Mouse (Mus musculus): ENCODE results near the gene Adamts6.

Gene Adamts6

DNA sequence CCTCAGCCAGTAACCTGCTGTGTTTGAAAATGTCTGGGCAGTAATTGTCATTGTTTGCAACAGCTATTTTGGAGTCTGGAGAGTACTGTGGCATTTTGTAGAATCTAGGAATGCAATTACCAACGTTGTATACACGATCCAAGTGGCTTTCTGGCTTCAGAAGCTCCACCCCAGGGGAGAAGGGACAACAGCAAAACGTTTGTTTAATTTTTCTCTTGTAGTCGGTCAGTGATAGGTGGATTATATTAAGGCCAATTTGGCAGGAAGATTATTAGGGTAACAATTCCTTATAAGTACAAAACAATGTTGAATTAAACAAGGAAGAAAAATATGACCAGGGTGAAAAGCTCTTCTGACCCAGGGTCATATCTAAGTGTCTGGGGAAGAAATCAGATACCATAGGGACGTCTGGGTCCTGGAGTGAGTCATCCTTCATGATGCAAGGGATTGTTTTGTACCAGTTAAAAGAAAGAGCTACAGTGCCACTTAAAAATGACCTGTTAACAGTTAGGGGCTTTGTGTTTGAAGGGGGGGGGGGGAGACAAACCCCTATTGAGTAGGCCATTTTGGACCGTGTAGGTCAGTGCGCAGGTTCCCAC lies 229.2 kb downstream of the Adamts6 start:
- DNase-seq (ENCODE audit: low read depth) = no peak

DNA sequence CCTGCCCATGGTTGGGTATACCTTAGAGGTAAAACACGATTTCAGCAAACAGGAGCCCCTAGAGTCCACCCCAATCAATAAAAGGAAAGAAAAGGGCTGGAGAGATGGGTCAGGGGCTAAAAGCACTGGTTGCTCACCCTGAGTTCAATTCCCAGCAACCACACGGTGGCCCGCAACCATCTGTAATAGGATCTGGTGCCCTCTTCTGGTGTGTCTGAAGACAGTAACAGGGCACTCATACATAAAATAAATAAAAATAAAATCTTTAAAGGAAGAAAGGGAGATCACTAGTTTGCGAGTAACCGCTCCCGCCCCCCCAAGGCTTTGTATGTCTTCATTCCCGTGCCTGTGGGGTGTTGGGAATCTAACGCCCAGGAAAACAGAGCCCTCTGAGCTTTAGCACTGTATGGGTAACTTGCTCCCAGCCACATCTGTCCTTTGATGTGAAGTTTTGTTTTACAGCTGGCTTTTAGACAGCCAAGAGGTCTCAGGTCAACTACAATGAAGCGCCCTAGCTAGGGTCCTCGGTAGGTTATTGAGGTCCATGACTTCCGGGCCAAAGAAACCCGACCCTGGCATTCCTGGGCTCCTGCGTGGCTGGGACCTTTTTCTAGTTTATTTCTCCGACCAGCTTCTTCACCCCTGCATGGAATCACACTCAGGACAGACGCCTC lies 230.1 kb downstream of the Adamts6 start:
- DNase-seq (ENCODE audit: low read depth) = no peak

DNA sequence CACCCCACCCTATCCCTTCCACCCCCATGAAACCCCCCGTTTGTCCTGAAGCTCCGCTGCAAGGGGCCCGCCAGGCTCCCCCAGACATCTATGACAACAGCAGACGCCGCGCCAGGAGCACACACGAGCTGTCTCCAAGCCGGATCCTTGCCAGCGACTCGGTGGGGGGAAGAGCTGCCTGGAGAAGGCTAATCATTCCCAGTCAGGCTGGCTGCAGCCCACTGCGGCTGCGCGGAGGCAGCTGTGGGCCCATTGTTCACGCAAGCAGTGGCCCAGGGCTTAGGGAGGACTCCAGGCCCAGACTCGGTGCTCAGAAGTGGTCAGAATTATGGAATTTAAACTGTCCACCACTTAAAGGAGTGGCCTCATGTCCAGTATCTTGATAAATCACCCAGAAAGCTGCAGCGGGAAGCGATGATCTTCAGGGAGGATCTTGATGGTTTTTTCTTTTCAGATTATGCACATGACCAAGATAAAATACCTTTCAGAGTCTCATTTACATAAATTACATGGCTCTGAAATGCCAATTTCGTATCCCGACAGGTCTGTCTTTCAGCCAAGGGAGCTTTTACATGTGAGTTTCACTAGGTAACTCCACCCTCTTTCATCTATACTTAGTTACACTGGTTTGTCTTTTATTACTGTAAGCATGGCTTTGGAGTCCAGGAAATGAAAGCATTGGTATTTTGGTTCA lies 230.8 kb downstream of the Adamts6 start:
- no peak for DNase-seq (ENCODE audit: low read depth)

DNA sequence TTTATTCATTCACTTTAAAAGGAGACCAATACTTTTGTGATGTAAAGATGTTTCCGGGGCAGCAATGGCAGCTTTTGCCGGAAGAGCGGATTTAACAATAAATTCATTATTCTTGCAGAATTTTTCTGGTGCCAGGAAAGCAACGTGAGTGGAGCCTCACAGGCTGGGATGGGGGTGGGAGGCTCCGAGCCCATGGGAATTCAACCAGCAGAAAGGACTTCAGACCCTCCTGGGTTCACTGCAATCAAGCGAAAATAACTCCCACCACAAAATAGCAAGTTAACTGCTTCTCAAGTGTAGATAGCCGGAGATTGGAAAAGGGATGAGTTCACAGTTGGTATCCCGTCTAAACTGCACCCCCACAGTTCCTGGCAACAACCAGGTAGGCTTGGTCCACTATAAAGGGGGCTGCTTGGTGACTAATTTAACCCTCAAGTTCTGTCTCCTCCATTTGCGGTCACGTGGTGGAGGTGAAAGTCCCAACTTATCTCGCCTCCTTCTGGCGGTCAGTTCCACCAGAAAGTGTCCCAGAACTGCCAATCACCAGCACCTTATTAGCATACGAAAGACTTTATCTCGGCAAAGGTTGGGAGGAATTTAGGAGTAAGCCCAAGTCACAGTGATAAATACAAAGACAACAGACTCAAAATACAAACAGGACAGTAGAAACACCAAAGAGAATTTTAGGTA lies 231.5 kb downstream of the Adamts6 start:
- DNase-seq (ENCODE audit: low read depth) = no peak

DNA sequence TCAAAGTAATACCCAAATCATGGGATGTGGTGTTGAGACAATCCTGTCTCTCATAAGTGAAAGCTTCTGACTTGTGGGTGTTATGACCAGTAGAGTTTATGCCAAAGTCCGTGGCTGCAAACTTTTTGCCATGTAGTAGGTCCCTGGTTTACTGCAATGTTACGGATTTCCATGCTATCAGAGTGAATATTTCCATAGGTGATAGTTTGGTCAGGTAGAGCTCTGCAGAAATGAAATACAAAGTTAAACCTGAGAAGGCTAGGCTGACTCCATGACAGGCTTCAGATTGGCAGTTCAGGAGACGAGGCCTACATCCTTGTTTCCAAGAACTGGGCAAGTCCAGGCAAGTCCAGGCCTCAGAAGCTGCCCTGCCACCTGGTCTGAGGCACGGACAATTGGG lies 232.3 kb downstream of the Adamts6 start:
- DNase-seq (ENCODE audit: low read depth) = no peak

DNA sequence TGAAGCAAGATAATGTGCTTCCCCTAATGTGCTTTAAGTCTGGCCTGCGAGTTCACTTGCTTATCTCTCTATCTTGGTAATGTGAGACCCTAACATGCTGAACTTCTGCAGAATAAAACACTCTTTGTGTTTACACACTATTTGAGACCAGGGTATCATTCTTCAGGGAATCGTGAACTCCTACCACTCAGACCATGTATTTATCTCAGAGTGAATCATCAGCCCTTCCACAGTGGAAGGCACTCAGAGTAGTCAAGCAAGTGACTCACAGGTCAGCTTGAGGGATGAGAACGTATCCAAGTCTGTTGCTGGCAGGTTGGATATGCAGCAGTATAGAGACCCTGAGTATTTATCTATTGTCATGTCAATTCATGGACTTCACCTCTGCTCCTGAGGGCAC lies 232.8 kb downstream of the Adamts6 start:
- no peak for DNase-seq (ENCODE audit: low read depth)

DNA sequence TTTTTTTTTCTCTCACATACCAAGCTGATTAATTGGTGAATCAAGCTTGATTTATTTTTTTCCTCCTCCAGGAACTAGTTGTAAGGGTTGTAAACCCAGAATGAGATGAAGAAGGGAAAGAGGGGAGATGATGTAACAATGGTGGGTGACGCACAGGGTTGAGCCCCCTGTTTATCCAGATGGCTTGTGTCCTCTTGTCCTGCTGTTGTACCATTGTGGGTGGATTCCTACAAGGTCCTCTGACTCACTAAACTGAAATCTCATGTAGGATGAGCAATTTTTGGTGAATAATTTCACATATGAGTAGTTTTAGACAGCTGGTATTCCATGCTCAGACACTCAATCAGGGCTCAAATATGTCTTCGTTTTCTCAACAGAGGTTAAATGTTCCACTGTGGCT lies 233.9 kb downstream of the Adamts6 start:
- no peak for DNase-seq (ENCODE audit: low read depth)

DNA sequence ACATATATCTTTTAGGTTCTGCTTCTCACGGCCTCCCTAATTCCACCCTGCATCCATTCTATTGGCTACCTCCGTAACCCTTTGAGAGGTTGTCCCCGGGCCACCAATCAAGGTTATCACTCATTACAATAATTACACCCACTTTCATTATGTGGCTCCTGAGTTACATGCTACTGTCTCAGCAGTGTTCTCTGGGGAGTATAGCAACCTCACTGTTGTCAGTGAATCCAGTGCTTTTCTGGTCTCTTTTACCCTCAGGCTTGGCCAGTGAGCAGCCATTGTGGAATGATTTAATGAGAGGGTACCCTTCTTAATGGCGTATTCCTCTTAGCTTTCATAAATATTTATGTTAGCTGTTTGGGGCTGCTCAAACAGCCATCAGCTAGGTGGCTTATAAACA lies 238.0 kb downstream of the Adamts6 start:
- no peak for DNase-seq (ENCODE audit: low read depth)

DNA sequence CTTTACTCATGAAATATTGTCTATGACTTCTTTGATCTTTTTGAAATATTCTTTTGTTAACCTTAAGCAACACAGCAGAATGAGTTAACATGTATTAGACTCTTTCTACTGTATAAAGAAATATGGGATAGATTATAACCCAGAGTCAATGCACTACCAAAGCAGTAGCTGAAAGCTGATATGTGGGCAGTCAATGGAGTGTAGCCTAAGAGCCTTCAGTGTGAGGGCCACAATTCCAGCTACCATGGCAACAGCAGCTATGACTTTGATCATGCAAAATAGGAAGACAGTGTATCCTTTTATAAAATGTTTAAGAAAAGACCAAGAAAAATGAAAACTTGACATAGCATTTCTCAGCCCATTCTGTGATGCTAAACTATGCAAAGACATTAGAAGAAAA lies 241.6 kb downstream of the Adamts6 start:
- no peak for DNase-seq (ENCODE audit: low read depth)

DNA sequence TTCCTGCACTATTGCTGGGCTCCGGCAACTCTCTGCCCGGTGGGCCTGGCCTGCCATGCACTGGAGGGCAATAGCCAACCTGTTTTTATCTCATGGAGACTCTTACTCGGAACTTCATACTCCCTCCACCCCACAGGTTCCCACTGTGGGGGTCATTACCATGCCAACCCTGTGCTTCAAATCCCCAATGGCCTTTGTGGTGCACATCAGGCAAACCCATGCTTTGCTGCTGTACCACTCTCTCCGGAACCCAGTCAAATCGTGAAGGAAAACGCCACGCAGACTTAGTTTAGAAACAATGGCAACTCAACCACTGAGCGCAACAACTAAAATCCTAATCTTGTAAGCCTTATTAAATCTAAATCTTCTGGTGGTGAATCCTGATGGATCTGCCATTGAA lies 244.2 kb downstream of the Adamts6 start:
- no peak for DNase-seq (ENCODE audit: low read depth)

DNA sequence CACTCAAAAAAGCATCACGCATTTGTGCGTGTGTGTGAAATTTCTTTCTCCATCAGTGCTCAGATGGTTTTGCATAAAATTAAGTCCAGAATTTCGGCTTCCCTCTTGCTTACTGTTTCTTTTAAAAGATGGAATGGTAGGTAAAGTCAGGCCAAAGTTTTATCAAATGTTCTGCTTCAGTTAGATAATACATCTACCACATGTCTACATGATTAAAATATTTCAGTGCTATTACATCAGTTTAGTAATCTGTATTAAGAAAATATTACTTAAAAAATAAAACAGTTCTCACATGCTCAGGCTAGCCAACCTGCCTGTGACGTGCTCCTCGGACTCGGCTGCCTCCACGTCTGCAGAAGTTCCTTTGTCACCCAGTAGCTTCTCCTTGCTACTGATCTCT lies 245.1 kb downstream of the Adamts6 start:
- no peak for DNase-seq (ENCODE audit: low read depth)

DNA sequence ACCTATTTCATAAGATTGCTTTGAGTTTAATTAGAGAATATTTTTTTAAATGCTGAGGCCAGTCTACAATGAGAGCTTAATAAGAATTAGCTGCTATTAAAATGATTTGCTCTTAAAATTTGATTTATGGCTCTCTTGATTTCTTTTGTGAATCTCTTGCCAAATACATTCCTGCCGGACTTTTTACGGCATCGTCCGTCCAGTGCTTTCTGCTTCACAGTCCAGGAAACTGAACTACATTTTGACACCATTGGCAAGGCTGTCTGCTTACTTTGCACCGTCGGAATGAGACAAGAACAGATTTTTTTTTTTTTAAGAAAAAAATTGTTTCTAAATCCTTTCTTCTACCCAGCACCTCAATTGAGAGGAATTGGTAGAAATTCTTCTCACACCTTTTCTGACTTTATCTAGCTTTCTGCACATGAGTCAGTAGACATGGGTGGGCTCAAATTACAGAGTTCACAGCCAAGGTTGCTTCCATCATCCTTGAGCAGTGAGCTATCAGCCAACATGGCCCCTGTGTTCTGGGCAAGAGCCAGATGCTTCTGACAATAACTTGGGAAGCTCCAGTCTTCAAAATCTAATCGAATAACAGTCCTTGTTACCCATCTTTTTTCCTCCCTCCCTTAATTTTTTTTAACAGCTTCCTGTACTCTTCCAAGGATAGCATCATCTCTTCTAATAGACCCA lies 246.3 kb downstream of the Adamts6 start:
- no peak for DNase-seq (ENCODE audit: low read depth)

DNA sequence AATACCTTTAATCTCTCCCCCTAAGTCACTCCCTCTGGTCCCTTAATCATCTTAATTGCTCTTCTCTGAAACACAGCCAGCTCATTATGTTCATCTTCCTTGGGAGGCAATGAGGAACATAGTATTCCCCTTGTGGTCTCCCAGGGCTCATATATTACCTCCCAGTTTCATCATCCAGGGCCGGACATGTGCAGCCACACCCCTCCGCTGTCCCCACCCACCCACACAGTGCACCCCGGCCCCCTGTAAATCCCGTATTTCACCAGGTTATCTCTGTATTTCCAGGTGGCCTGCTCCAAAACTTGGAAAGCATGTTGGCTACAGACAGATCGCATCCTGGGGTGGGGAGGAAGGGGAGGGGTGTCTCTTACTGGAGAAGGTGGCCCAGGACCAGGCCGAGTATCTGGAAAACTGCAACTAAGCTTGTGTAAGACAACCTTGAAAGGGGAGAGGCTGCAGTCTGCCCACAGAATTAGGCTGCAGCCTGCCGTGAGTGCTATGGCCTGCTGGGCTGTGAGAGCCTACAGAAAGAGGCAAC lies 253.3 kb downstream of the Adamts6 start:
- DNase-seq (ENCODE audit: low read depth) = no peak

DNA sequence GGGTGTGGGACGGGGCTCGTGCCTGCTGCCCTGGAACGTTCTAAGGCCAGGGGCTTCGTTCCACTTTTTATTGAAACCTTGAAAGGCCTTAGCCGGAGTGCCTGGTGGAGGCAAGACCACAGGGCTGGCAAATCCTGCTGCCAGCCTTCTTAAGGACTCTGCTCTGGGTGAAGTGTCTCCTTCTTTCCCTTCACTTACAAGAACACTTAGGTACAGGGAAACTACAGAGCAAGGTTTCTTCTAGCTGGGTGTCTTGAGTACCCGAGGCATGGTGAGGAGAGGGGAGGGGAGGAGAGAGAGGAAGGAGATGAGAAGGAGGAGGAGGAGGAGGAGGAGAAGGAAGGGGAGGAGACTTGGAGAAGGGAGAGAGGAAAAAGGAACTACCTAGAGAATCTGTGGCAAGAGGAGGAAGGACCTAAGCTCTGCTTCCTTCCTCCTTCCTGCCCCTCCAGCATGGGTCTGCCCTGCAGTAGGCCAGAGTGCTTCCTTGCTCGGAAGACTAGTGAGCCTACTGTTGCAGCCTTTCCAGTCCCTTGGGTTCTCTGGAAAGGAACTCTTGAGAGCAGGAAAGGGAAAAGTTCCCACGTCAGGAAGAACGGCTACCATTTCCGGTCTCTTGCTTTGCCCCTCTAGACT lies 254.6 kb downstream of the Adamts6 start:
- no peak for DNase-seq (ENCODE audit: low read depth)

DNA sequence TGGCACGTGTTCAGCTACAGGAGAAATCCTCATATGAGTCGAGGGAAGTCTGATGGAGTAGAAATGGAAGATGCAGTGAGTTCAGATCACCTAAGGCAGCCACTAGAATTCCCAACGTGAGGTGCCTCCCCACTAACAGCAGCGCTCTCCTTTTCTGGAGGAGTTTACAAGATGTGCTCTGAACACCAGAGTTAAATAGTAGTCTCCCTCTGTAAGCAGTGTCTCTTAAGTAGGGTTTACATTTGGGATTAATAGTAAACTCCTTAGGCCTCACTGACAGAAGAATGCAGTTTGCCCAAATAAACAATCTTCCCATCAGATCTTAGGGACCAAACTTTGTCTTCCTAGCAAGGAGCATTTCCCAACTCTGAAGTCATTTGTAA lies 255.1 kb downstream of the Adamts6 start:
- DNase-seq (ENCODE audit: low read depth) = no peak
